Mouse (Mus musculus): Measurements from ENCODE around the gene Shq1. TPM values are rescaled to one million over a fixed set of nuclear protein-coding genes. Genes with fewer than 3 reads are reported as not detected.

The Shq1 gene
- polyA plus RNA-seq (2016; fragmentation: Nextera tagmentation; extraction: Ambion mirVana), result 19.3 and 20.1 TPM in 2 replicates

DNA sequence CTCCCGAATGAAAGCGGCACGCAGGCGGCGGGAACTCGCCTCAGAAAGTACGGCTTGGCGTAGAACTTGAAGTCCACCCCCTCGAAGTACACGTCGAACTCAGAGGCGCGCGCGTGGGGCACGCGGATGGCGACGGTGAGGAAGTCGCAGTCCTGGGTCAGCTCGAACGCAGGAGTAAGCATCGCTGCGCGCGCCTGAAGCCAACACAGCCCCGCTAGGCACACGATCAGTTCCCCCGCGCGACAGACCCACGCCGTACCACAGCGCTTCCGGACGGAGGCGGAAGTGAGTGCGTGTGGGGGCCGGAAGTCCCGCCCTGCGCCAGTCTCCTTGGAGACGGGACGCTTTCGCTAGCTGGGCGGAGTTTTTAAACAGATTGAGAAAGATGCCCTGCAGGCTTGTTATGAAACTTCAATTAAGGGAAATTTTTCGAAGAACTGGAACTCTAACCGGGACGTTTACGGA is at the start of gene Shq1:
TSS of gene Shq1 (minus strand) at position 278 of the 465 bp plus-strand sequence.
- H3K9ac ChIP-seq (replicated peaks), result peak within 1 kb of the TSS; percentile 66
- peaks cover 12% of the 10 kb centered on the region; the same call in 1 of the 2 replicates for H3K27me3 ChIP-seq
- H3K4me3 ChIP-seq (replicated peaks), result peak within 1 kb of the TSS; percentile 71
- peak within 1 kb of the TSS; percentile 95 for H3K4me2 ChIP-seq
- no peaks in the 10 kb centered on the region for H3K9me3 ChIP-seq
- peaks cover 10% of the 10 kb centered on the region for H3K4me1 ChIP-seq (replicated peaks)
- 0 out of 2 replicates have a peak within 1 kb of the TSS, but pooled peaks have one; percentile 35 for H3K27ac ChIP-seq
- WGBS, result 0% methylated on average over 49 of the region's 49 CpGs
- no peaks in the 10 kb centered on the region for H3K36me3 ChIP-seq
- ATAC-seq (ENCODE audit: insufficient number of reproducible peaks, insufficient read depth, low FRiP score, low TSS enrichment, low read depth), result peak; percentile 86

DNA sequence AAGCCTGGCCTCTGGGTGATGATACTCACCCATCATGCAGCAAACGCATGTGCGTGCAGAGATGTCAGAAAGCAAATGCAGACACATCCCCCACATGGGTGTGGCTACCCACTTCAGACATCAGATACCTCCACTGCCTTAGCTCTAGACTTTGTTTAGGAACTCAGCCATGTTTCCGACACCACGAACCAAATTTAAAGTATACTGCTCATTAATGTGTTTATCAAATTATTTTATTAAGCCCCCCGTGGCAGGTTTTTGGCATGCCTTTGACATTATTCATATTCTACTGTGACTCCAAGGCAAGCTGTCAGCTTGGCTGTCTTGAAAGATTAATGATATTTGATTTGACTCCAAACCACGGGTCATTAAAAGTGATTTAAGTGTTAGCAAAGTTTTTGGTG is 49.1 kb upstream of the Shq1 start:
- Histone ChIP-seq H3K36me3 (0 out of 2 replicates have a peak, but pooled peaks cover 4% of the 10 kb centered on the region), H3K4me3 (replicated peaks) (no peak overlapping the region), H3K4me1 (replicated peaks) (peaks cover 18% of the 10 kb centered on the region), H3K9me3 (no peaks in the 10 kb centered on the region), H3K9ac (replicated peaks) (no peak overlapping the region), H3K27me3 (peaks cover 3% of the 10 kb centered on the region), H3K27ac (no peak overlapping the region), H3K4me2 (no peak overlapping the region)
- no peak for ATAC-seq (ENCODE audit: insufficient number of reproducible peaks, insufficient read depth, low FRiP score, low TSS enrichment, low read depth)
- WGBS, result 80% methylated on average over 6 of the region's 6 CpGs

DNA sequence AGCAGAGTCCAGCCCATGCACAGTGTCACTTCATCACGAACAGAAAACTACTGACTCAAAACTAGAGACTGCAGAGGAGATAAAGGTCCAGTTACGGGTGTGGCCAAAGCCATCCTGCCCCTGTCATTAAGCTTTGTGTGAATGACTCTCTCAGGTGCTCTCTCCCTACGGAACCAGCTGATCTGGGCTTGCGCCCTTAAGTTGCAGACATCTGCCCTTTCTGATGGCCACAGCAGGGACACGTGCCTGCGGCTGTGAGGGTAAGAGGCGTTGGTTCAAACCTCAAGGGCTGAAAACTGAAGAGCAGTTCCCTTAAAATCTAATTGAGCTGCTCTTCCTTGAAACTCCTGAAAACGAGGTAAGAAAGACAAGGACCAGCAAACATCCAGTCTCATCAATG is 45.9 kb upstream of the Shq1 start:
- no peak for ATAC-seq (ENCODE audit: insufficient number of reproducible peaks, insufficient read depth, low FRiP score, low TSS enrichment, low read depth)
- no peak overlapping the region for H3K27ac ChIP-seq
- no peak overlapping the region for H3K4me2 ChIP-seq
- 0 out of 2 replicates have a peak, but pooled peaks cover 4% of the 10 kb centered on the region for H3K36me3 ChIP-seq
- peaks cover 3% of the 10 kb centered on the region for H3K27me3 ChIP-seq
- no peaks in the 10 kb centered on the region for H3K9me3 ChIP-seq
- H3K4me3 ChIP-seq (replicated peaks), result no peak overlapping the region
- no peak overlapping the region for H3K9ac ChIP-seq (replicated peaks)
- peaks cover 9% of the 10 kb centered on the region for H3K4me1 ChIP-seq (replicated peaks)
- WGBS, result 80% methylated on average over 8 of the region's 8 CpGs

DNA sequence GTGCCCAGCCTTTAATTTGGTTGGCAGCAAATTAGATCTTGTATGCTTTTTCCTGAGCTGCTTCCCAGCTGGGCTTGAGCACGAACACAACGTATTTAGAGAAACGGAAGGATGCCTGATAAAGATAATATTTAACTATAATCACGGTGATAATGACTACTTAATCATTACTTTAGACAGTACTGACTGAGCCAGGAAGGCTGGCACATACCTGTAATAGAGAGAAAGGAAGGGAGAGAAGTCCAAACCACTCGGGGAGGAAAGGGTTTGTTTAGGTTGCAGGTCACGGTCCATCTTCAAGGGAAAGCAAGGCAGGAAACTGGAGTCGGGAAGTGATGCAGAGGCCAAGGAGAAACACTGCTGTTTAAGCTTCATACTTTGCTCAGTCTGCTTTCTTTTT is 45.2 kb upstream of the Shq1 start:
- no peak overlapping the region for H3K4me2 ChIP-seq
- ATAC-seq (ENCODE audit: insufficient number of reproducible peaks, insufficient read depth, low FRiP score, low TSS enrichment, low read depth), result no peak
- H3K27ac ChIP-seq, result no peak overlapping the region
- WGBS, result 84% methylated on average over 7 of the region's 7 CpGs
- H3K9me3 ChIP-seq, result no peaks in the 10 kb centered on the region
- H3K9ac ChIP-seq (replicated peaks), result no peak overlapping the region
- H3K4me3 ChIP-seq (replicated peaks), result no peak overlapping the region
- peaks cover 3% of the 10 kb centered on the region for H3K27me3 ChIP-seq
- H3K4me1 ChIP-seq (replicated peaks), result peaks cover 2% of the 10 kb centered on the region; the same call in 1 of the 2 replicates
- H3K36me3 ChIP-seq, result 0 out of 2 replicates have a peak, but pooled peaks cover 4% of the 10 kb centered on the region

- Histone ChIP-seq H3K9me3 (no peaks in the 10 kb centered on the region), H3K4me2 (no peak overlapping the region), H3K9ac (replicated peaks) (no peak overlapping the region), H3K4me1 (replicated peaks) (no peaks in the 10 kb centered on the region), H3K36me3 (0 out of 2 replicates have a peak, but pooled peaks cover 4% of the 10 kb centered on the region), H3K27ac (no peak overlapping the region), H3K27me3 (peaks cover 3% of the 10 kb centered on the region), H3K4me3 (replicated peaks) (no peak overlapping the region)
- WGBS, result 65% methylated on average over 8 of the region's 8 CpGs
- no peak for ATAC-seq (ENCODE audit: insufficient number of reproducible peaks, insufficient read depth, low FRiP score, low TSS enrichment, low read depth)
Observed at GRCm38 (mm10) chr6:100715296-100715828, 44.4 kb upstream of the Shq1 start.

DNA sequence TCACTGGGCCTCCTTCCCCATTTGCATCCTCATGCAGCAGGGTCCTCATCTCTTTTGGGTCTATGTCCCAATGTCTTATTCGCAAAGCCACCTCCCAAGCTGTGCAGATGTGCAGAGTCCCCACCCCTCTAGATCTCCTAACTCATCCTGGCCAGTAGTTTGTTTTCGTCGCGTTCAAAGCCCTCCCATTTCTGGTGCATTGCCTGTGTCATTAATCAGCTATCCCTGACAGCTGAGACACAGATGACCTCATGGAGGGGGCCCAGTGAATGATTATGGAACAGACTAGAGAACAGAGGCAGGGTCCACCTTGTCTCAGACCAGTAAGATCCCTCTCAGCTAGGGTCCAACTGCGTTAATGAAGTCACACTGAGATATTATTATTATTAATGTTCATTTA is 39.9 kb upstream of the Shq1 start:
- no peak overlapping the region for H3K9ac ChIP-seq (replicated peaks)
- no peak overlapping the region for H3K4me3 ChIP-seq (replicated peaks)
- ATAC-seq (ENCODE audit: insufficient number of reproducible peaks, insufficient read depth, low FRiP score, low TSS enrichment, low read depth), result no peak
- H3K4me2 ChIP-seq, result no peak overlapping the region
- no peaks in the 10 kb centered on the region for H3K9me3 ChIP-seq
- no peaks in the 10 kb centered on the region for H3K36me3 ChIP-seq
- peaks cover 3% of the 10 kb centered on the region; the same call in 1 of the 2 replicates for H3K27me3 ChIP-seq
- WGBS, result 82% methylated on average over 5 of the region's 5 CpGs
- H3K4me1 ChIP-seq (replicated peaks), result peaks cover 20% of the 10 kb centered on the region
- H3K27ac ChIP-seq, result no peak overlapping the region

- WGBS, result 39% methylated on average over 4 of the region's 4 CpGs
- no peak overlapping the region for H3K9ac ChIP-seq (replicated peaks)
- no peaks in the 10 kb centered on the region for H3K9me3 ChIP-seq
- H3K36me3 ChIP-seq, result no peaks in the 10 kb centered on the region
- peaks cover 3% of the 10 kb centered on the region; the same call in 1 of the 2 replicates for H3K27me3 ChIP-seq
- no peak for ATAC-seq (ENCODE audit: insufficient number of reproducible peaks, insufficient read depth, low FRiP score, low TSS enrichment, low read depth)
- peaks cover 20% of the 10 kb centered on the region for H3K4me1 ChIP-seq (replicated peaks)
- no peak overlapping the region for H3K27ac ChIP-seq
- H3K4me3 ChIP-seq (replicated peaks), result no peak overlapping the region
- H3K4me2 ChIP-seq, result no peak overlapping the region
Observed at GRCm38 (mm10) chr6:100710170-100710569, 39.2 kb upstream of the Shq1 start.

DNA sequence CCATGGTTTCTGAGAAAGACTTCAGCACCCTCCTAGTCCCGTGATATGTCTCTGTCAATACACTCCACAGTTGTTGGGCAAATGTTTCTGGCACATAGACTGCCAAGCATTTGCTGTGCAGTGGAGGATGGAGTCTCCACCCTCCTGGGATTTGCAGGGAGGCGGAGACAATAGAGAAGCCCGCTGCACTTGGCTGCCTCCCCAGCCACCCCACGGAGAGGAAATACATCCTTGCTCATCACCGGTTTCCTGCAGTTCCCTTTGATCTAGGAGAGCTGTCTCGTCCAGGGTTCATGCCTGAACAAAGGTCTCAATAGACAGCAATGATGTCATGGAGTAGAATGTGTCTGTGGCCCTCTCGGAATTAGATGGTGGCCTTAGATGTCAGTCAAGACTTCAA is 38.5 kb upstream of the Shq1 start:
- H3K9ac ChIP-seq (replicated peaks), result no peak overlapping the region
- H3K36me3 ChIP-seq, result no peaks in the 10 kb centered on the region
- no peaks in the 10 kb centered on the region for H3K9me3 ChIP-seq
- H3K4me3 ChIP-seq (replicated peaks), result no peak overlapping the region
- peaks cover 20% of the 10 kb centered on the region for H3K4me1 ChIP-seq (replicated peaks)
- ATAC-seq (ENCODE audit: insufficient number of reproducible peaks, insufficient read depth, low FRiP score, low TSS enrichment, low read depth), result no peak
- no peak overlapping the region for H3K4me2 ChIP-seq
- peaks cover 3% of the 10 kb centered on the region; the same call in 1 of the 2 replicates for H3K27me3 ChIP-seq
- 46% methylated on average over 7 of the region's 7 CpGs for WGBS
- H3K27ac ChIP-seq, result no peak overlapping the region

- Histone ChIP-seq H3K4me2 (no peak overlapping the region), H3K36me3 (no peaks in the 10 kb centered on the region), H3K9ac (replicated peaks) (no peak overlapping the region), H3K27me3 (peaks cover 3% of the 10 kb centered on the region; the same call in 1 of the 2 replicates), H3K9me3 (no peaks in the 10 kb centered on the region), H3K27ac (no peak overlapping the region), H3K4me3 (replicated peaks) (no peak overlapping the region), H3K4me1 (replicated peaks) (peaks cover 25% of the 10 kb centered on the region)
- ATAC-seq (ENCODE audit: insufficient number of reproducible peaks, insufficient read depth, low FRiP score, low TSS enrichment, low read depth), result no peak
- 88% methylated on average over 9 of the region's 9 CpGs for WGBS
Observed at GRCm38 (mm10) chr6:100708996-100709395, 38.0 kb upstream of the Shq1 start.

DNA sequence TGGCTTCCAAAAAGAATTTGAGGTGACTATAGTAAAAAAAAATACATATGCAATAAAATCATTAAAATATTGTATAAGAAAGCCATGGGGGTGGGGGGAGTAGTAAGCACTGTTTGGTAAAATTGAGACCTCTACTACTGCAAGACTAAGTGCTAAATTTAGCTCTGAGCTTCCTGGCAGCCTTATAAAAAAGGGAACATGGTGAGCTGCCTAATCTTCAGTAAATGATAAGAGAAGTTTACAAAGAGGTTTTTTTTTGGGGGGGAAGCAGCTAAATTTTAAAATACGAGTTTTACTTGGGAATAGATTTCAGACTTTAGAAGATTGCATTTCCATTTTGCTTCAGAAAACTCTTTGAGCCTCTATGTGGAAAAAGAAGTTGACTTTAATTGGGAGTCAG is 37.3 kb upstream of the Shq1 start:
- H3K27ac ChIP-seq, result peak overlapping the region; percentile 87; the same call in 1 of the 2 replicates
- 75% methylated on average over 1 of the region's 1 CpGs for WGBS
- H3K4me1 ChIP-seq (replicated peaks), result peaks cover 27% of the 10 kb centered on the region
- no peak overlapping the region for H3K4me2 ChIP-seq
- no peaks in the 10 kb centered on the region for H3K9me3 ChIP-seq
- H3K9ac ChIP-seq (replicated peaks), result no peak overlapping the region
- H3K4me3 ChIP-seq (replicated peaks), result no peak overlapping the region
- no peak for ATAC-seq (ENCODE audit: insufficient number of reproducible peaks, insufficient read depth, low FRiP score, low TSS enrichment, low read depth)
- H3K27me3 ChIP-seq, result peaks cover 3% of the 10 kb centered on the region; the same call in 1 of the 2 replicates
- no peaks in the 10 kb centered on the region for H3K36me3 ChIP-seq

DNA sequence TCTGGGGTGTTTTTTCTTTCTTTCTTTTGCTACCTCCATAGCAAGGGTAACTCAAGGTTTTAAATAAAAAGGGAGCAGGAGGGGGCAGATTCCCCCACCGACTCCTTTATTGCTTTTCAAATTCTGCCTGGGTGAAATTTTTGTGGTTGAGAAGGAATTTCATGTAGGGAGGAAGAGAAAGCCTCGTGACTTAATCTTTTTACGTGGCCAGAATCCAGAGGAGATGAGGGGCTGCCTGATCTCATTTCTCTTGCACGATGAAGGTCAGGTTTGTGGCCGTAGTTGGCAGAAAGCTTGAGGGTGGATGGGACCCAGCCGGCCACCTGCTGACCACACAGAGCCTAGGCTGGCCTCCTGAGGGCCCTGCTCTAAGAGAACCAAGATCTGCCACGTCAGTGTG is 36.6 kb upstream of the Shq1 start:
- 33% methylated on average over 7 of the region's 7 CpGs for WGBS
- Histone ChIP-seq H3K27me3 (peaks cover 3% of the 10 kb centered on the region; the same call in 1 of the 2 replicates), H3K36me3 (no peaks in the 10 kb centered on the region), H3K27ac (peak overlapping the region; percentile 87), H3K4me3 (replicated peaks) (no peak overlapping the region), H3K4me2 (peak overlapping the region; percentile 32), H3K9me3 (no peaks in the 10 kb centered on the region), H3K9ac (replicated peaks) (no peak overlapping the region; the same call in 1 of the 2 replicates), H3K4me1 (replicated peaks) (peaks cover 27% of the 10 kb centered on the region)
- ATAC-seq (ENCODE audit: insufficient number of reproducible peaks, insufficient read depth, low FRiP score, low TSS enrichment, low read depth), result no peak

Data from limb, embryonic 12.5 days (tissue).